Mouse (Mus musculus): ENCODE results near the gene Paf1.

GRCm38 (mm10) chr7:28398696-28399340 is 6.1 kb downstream of the Paf1 start:
- no peak for TF ChIP-seq TAL1 (IDR thresholded peaks at IDR 0.05; ENCODE audit: low read length)
- no peak for TF ChIP-seq GATA1 (IDR thresholded peaks at IDR 0.05; ENCODE audit: low read length)

All from erythroblast, embryonic 14.5 days (primary cell).